Mouse (Mus musculus): ENCODE measurements around the gene Gm11213.

The Gm11213 gene

GRCm38 (mm10) chr4:63604945-63605344 is at the start of gene Gm11213:
Gm11213 (minus strand) TSS chr4:63605261.
- no peak for DNase-seq

GRCm38 (mm10) chr4:63654381-63654780 is 49.3 kb upstream of the Gm11213 start:
- DNase-seq, result no peak

- no peak for DNase-seq
Measured at GRCm38 (mm10) chr4:63643956-63644726, 39.1 kb upstream of the Gm11213 start.

GRCm38 (mm10) chr4:63639842-63640241 is 34.8 kb upstream of the Gm11213 start:
- no peak for DNase-seq

DNA sequence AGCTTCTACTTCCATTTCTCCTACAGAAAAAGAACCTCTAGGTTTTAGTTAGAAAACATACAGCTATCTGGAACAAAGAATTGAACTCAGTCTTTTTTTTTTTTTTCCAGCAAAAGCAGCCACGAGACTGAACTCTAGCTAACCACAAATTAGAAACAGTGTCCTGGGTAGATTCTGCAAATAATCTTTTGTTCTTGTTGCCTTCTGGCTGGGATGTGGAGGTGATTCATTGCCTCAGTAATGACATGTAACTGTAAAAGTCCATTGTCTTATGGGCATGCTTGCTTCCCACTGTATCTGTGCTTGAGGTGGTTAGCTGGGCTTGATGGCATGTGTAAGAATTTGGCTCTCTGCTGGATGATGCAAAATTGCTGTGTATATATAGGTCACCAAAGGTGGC is 33.5 kb upstream of the Gm11213 start:
- DNase-seq, result no peak

- no peak for DNase-seq
Measured at GRCm38 (mm10) chr4:63633181-63633580, 28.1 kb upstream of the Gm11213 start.

GRCm38 (mm10) chr4:63627111-63627510 is 22.1 kb upstream of the Gm11213 start:
- DNase-seq, result no peak

DNA sequence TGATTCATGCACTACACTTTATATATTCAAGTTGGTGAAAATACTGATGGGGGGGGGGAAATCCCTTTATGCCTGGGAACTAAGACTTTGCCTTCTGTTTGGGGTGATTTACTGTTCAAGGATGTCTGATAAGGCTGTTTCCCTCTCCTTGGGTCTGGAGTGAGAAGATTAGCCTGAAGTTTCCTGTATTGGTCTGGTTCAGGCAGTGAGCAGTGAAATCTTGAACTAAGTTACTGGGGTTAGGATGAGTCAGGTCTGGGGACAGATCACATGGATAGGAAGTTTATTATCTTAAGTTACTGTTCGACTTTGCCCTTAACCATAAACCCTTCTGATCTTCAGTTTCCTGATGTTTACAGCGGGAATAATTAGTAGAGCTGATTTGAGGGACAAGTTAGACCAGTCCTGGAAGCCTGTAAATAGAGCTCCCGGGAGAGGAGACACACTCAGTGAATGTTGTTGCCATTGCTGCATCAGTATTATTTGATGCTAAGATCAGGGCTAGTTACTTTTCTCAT is 20.6 kb upstream of the Gm11213 start:
- DNase-seq, result no peak

DNA sequence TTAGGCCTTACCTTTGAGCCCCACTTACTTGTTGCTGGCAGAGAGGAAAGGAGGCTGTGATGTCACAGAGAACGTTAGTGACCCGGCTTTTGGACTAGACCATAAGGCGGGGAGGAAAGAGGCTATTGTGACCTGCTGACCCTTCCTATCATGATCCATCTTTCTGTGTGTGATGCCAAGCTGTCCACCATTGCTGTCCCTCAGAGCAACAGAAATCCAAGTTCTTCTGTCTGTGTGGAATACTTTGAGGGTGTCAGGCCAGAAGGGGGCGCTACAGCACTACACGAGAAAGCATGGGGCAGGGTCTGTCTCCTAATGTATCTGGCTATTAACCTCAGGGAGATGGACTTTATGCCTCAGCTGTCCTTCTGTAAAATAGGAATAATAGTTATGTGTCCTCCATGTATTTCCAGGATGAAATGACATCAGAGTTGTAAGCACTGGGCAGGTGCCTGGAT is 17.3 kb upstream of the Gm11213 start, which contains the start of gene Tex48:
Tex48 (minus strand) TSS at position 51 of the 458 bp plus-strand sequence.
- DNase-seq, result no peak

GRCm38 (mm10) chr4:63621861-63622260 is 16.8 kb upstream of the Gm11213 start:
- no peak for DNase-seq

GRCm38 (mm10) chr4:63608391-63608790 is 3.3 kb upstream of the Gm11213 start:
- no peak for DNase-seq

DNA sequence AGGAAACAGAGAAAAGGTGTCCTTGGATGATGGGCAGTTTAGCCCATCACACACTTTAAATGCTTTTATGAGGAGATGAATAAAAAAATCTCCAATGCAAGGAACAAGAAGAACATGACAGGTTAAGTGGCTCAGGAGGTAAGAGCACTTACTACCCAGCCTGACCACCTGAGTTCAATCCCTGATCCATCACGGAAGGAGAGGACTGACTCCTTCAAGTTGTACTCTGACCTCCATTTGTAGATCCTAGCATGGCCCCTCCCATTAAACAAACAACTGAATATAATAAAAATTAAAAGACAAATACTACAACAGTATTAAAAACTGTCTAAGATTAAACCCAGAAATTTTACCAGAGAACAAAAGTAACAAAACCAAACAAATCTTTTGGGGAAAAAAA is 907 bp upstream of the Gm11213 start:
- DNase-seq, result no peak

- no peak for DNase-seq
Measured at GRCm38 (mm10) chr4:63605545-63605944, 484 bp upstream of the Gm11213 start.

DNA sequence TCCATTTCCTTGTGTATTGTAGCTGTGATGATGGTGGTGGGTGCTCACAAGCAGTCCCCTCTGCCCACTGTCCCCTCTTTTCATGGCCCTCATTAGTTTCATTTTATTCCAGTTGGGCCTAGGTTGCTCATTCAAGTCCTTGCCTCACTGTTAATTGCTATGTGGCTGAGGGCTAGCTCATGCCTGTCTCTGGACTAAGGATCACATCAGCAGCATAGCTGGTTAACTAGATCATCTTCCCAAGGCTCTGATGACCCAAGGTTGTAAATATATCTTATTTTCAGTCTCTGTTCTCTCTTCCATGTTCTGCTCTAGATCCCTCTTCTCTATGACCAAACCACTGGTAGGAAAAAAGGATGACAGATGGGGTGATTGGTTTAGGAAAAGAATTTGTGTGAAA is 3.8 kb downstream of the Gm11213 start:
- no peak for DNase-seq

DNA sequence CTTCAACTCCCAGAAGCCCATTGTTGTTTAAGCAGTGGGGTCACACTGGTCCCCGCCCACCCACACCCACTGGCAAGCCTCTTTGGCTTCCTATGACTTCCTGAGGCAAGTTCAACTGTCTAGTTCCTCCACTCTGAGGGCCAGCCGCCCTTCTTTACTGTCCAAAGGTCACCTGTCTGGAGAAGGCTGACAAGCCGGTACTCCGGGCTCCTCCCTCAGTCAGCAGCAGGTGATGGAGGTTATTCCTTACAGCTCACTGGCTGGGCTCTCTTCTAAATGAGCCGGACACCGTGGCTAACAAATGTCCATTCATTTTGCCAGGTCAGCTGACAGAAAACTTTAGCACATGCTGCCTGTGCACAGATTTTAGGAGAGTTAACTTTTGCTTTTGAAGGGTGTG is 4.3 kb downstream of the Gm11213 start:
- DNase-seq, result no peak

DNA sequence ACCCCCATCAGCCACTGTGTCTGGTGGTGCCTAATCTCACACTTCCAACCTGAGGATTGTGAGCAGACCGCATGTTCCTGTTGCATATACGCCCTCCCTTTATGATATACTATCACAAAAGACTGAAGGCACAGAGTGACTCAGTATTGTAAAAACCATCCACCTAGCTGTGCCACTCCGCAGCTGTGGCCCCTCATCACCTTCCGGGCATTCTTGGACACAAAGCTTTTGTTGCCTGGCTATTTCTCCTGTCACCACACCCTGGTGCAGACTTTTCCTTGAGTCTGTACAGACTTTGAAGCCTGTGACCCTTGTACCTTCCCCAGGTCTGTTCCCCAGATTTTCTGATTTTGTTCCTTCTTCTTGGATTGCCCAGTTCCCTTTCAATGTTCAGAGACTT is 9.1 kb downstream of the Gm11213 start:
- no peak for DNase-seq

DNA sequence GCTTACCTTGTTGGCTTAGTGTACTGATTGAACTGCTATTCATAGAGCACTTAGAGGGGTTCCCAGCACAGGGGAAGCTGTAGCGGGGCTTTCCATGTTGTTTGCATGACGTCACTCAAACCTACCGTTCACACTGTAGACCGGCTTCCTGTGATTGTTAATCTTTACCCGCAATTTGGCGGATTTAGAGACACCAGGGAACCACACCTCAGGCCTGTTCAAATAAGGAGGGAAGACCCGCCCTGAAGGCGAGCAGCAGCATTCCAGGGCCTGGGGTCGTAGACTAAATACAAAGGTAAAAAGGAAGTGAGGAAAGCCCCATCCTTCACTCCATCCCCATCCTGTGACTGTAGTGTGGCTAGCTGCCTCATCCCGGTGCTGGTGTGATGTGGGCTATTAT is 9.8 kb downstream of the Gm11213 start:
- no peak for DNase-seq

DNA sequence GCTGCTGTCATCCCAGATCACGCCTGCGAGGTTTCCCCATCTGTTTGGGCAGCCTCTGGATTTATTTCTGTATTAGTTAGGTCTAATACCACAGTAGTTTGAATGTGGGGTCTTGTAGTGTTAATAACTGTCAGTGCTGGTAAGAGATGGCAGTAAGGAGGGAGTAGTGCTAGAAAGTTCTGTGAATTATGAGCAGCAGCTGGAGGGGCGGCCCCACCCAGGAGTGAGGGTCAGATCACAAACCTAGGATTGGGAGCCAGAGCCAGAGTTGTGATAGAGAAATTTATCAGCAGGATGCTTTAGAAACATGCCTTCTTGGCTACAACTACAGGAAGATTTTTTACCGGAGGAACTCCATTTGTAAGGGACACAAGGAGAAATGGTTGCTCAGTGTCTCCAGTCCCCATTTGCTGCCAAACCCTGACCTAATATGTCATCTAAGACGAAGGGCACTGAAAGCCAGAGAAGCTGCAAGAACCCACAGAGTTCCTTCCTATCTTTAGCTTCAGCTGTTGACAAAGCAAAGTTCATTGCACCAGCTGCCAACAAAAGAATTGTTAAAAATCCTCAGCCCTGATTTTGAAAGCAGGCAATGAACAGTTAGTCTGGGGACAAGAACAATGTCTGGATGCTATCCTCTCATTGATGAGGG is 10.5 kb downstream of the Gm11213 start:
- no peak for DNase-seq

- DNase-seq, result no peak
Measured at GRCm38 (mm10) chr4:63590538-63590937, 14.5 kb downstream of the Gm11213 start.

GRCm38 (mm10) chr4:63589987-63590386 is 15.1 kb downstream of the Gm11213 start:
- DNase-seq, result no peak

DNA sequence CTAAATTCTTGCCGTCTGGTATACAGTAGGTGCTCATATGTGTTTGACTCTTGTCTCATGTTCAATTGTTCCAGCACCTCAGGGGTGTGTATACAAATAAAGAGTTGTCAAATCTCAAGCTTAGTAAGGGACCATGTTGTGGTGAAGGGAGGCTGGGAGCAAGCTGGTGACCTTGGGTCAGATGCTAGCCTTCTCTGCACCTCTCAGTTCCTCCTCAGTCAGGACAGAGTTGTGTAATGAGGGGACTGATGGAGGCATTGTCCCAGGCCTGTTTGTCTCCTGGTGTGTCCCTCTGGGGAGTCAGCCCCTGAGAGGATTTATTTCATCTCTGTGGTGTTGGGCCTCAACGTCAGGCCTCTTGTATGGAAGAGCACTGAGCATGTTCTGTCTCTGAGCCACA is 18.8 kb downstream of the Gm11213 start:
- DNase-seq, result no peak

GRCm38 (mm10) chr4:63585216-63585615 is 19.8 kb downstream of the Gm11213 start:
- DNase-seq, result no peak

GRCm38 (mm10) chr4:63582580-63582979 is 22.5 kb downstream of the Gm11213 start:
- DNase-seq, result no peak

- no peak for DNase-seq
Measured at GRCm38 (mm10) chr4:63580078-63580477, 25.0 kb downstream of the Gm11213 start.

All from cerebellum, adult 9-11 months (tissue).